Mouse (Mus musculus) urinary bladder, postnatal 0 days (tissue): Measurements from ENCODE around the gene 6330403K07Rik. TPM values are rescaled to one million over a fixed set of nuclear protein-coding genes. Genes with fewer than 3 reads are reported as not detected.

Experiments
- polyA plus RNA-seq: library from polyadenylated mRNA; unstranded; fragments of >200 nt; fragmentation: Nextera tagmentation; extraction: Ambion mirVana; gene quantifications from 2 replicates; pipeline ENCODE4 v1.2.1, GENCODE M21; 2015

The 6330403K07Rik gene
- polyA plus RNA-seq: 6.3 and 7.5 TPM in 2 replicates

DNA sequence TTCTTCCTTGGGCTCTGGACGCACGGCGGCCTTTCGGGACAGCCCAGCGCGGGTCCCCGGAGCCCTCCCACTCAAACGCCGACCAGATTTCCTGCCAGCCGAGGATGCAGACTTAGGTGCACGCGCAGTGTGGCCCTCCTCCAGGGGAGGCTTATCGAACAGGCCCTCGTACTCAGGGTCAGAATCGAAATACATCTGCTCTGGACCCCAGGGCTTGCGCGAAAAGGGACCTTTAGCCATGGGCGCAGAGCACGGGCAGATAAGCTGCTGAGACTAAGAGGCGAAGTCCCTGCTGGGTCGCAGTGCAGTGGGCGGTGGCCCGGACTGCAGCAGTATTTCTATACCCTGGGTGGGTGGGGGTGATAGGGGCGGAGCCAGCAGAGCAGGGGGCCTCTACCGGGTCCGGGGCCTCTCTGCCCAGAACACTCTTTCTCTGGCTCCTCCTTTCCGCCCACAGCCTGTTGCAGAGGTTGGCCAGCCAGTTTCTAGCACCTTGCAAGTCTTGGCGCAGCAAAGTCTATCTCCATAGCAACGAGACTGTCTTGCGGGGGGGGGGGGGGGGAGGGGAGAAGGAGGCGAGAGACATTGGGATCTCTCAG is at the start of gene 6330403K07Rik:
TSS of gene 6330403K07Rik (minus strand) at position 351 of the 599 bp plus-strand sequence.

DNA sequence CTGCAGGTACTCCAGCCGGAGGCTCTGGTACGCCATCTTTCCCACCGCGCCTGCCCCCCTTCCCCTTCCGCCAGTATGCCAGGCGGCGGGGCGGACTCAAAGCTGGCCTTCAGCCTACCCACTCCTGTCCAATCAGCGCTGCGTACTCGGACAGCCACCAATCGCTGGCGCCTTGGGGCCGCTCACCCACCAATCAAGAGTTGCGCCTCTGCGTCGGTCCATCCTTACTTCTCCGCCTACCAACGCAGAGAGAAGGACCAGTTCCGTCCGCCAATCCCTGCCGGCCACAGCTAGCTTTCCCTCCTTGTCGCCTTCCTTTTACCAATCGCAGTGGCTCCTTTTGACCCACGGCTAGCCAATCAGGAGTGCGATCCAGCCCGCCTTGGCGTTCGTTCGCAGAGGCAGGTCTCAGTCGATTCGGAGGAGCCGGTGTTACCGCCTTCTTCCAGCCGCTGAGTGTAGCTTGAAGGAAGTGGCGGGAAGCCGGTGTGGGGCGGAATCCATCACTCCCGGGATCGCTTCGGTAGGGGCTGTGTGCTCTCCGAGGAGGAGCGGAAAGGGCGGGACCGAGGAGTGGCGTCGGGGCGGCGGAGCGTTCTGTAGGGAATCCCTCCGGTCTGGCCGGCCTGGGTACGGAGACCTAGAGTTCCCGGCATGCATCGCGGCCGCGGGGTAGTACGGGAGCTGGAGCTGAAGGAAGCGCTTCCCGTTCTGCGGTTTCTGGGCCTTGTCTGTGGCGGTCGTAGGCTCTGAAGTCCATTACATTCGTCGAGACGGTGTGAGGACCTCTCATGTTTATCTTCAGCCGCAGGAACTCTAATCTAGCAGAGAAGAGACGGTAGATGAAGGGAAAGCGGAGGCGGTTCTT is 13.9 kb downstream of the 6330403K07Rik start, which contains the start of the genes Mis12 and Derl2:
TSS of gene Mis12 (plus strand) at position 411 of the 868 bp plus-strand sequence.
TSS of gene Derl2 (minus strand) at position 641 of the 868 bp plus-strand sequence.

DNA sequence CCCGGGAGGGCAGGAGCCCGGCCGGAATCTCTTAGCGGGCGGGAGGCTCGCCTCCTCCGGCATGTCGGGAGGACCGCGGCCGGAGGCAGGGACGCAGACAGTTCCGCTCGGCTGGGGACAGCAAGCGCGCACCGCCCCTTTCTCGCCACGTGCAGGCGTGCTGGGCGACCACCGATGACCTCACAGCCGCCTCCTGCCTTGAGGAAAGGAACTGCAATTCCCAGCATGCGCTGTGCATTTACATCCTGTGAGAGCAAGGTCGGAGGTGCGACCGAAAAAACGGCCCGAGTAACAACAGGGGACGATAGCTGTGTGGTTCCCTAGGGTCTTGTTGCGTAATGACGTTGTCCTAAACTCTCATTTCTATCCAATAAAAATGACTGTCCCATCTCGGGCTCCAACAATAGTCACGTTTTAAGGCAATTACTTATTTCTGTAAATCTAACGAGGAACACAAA is 29.0 kb downstream of the 6330403K07Rik start, which contains the start of gene Dhx33:
TSS of gene Dhx33 (minus strand) at position 122 of the 458 bp plus-strand sequence.

DNA sequence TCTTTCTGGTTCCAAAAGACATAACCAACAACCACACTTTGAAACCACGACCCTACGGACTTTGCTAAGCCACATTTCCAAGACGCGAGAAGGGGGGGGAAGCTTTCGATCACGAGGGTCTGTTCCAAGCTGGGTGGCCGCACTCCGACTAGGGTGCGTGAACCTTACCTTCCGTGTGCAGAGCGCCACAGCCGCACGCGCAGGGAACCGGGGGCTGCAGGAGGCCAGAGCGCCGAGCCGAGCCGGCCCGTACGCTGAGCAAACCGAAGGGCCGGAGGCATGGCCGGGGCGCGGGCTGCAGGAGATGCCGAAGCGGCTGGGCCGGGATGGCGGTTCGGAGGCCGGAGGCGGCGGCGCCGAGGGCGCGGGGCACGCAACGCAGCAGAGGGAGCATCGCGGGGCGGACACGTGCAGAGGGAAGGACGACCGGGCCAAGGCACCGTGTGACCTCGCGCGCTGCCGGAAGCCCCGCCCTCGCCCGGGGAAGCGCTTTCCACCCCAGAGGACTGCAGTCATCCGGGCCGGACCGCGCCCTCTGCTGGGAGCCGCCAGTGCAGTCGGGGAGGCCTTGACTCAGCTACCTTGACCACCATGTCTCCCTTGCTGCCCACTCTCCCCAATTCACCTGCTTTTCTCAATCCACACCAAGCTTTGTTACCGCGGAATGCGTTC is 50.6 kb downstream of the 6330403K07Rik start, which contains the start of gene C1qbp:
TSS of gene C1qbp (minus strand) at position 470 of the 672 bp plus-strand sequence.

Other genes with a start within 250 kb of the 6330403K07Rik start
- gene Scimp, start 220.9 kb downstream of the 6330403K07Rik start, polyA plus RNA-seq: 0.53 TPM in 1 of 2 replicates, not detected in the other
- 22.8 and 26.2 TPM in 2 replicates for gene Rabep1, start 188.7 kb downstream of the 6330403K07Rik start, polyA plus RNA-seq
- 70.2 TPM in 2 replicates for gene Nup88, start 63.5 kb downstream of the 6330403K07Rik start, polyA plus RNA-seq
- 49.5 and 49.6 TPM in 2 replicates for gene Rpain, start 63.3 kb downstream of the 6330403K07Rik start, polyA plus RNA-seq
- 154 and 168 TPM in 2 replicates for gene C1qbp, start 50.5 kb downstream of the 6330403K07Rik start, polyA plus RNA-seq
- 7.7 and 9.5 TPM in 2 replicates for gene Dhx33, start 29.1 kb downstream of the 6330403K07Rik start, polyA plus RNA-seq
- gene Mis12, start 13.9 kb downstream of the 6330403K07Rik start, polyA plus RNA-seq: 15.8 and 18.9 TPM in 2 replicates
- gene Derl2, start 13.7 kb downstream of the 6330403K07Rik start, polyA plus RNA-seq: 55.4 and 66.1 TPM in 2 replicates
- 0.04 and 0.05 TPM in 2 replicates for gene Nlrp1a, start 111.2 kb upstream of the 6330403K07Rik start, polyA plus RNA-seq
- 0.08 and 0.10 TPM in 2 replicates for gene Nlrp1b, start 197.2 kb upstream of the 6330403K07Rik start, polyA plus RNA-seq